Mouse (Mus musculus) left cerebral cortex, postnatal 14 days (tissue): ENCODE results near the gene Tubb4b. TPM values are rescaled to one million over a fixed set of nuclear protein-coding genes. Genes with fewer than 3 reads are reported as not detected.
A peak's percentile ranks its signal among the peaks of the same experiment; 100 is the strongest.
"Not testable (repeated sequence)": the region's sequence is repeated elsewhere in the genome, so short reads cannot be mapped to it uniquely, and the experiment has no call there.

Source experiments
- DNase-seq, 2 experiments: peaks; one replicate each; pipeline ENCODE4 v3.0.0; 2021 to 2022; ENCODE audit warnings: low spot score in 2 of 2, mixed read lengths in 1 of 2
- intact Hi-C: fragments of 180-260 bp; cut with DNase I; formaldehyde crosslinking; loops from one replicate; pipeline ENCODE4 v1.15.1; 2025
- long read RNA-seq, 2 experiments: library from polyadenylated mRNA; stranded (forward); transcript quantifications; one replicate each; pipeline ENCODE4 v2.0.0; 2021
- total RNA-seq, 2 experiments: library from RNA; stranded (reverse); gene quantifications; 2 replicates each; pipeline ENCODE4 v1.2.3; 2021

Gene Tubb4b
- 100 to 1,000 TPM; 478 to 505 TPM for total RNA-seq
- long read RNA-seq, experiment 1, transcript Tubb4b-201 (4 exons, 1,598 nt) = major isoform, 504 of 597 reads
- long read RNA-seq, experiment 1, partial matches to known transcripts = 22 of 597 reads
- long read RNA-seq, experiment 1, other reads (novel, unspliced or antisense) = 71 of 597 reads
- long read RNA-seq, experiment 2, transcript Tubb4b-201 (4 exons, 1,598 nt) = major isoform, 336 of 424 reads
- long read RNA-seq, experiment 2, partial matches to known transcripts = 11 of 424 reads
- long read RNA-seq, experiment 2, other reads (novel, unspliced or antisense) = 75 of 424 reads

- intact Hi-C loops = no loop called here
- DNase-seq = no peak
Measured at GRCm38 (mm10) chr2:25224492-25224765, at the start of gene Tubb4b. Gene Tubb4b (minus strand): TSS chr2:25224702.

- no peak for DNase-seq
- intact Hi-C loops = loop anchor here (5.0 kb wide), 1 partner anchor 46 kb away; no protein-coding TSS in a partner anchor
Measured at GRCm38 (mm10) chr2:25273010-25273409, 48.5 kb upstream of the Tubb4b start.

GRCm38 (mm10) chr2:25272515-25272914 lies 48.0 kb upstream of the Tubb4b start:
- no peak for DNase-seq
- intact Hi-C loops = loop anchor here (5.0 kb wide), 1 partner anchor 45 kb away; no protein-coding TSS in a partner anchor

- peak; percentile 97 to 98 for DNase-seq
- intact Hi-C loops = loop anchor here (5.0 kb wide), 1 partner anchor 45 kb away; no protein-coding TSS in a partner anchor
Measured at GRCm38 (mm10) chr2:25271827-25272511, 47.5 kb upstream of the Tubb4b start, which contains the start of the genes Ssna1 and Anapc2. Gene Ssna1 (minus strand): TSS chr2:25272438. Gene Anapc2 (plus strand): TSS chr2:25272478.

GRCm38 (mm10) chr2:25267746-25268309 lies 43.3 kb upstream of the Tubb4b start:
- no peak for DNase-seq
- intact Hi-C loops = no loop called here

GRCm38 (mm10) chr2:25267241-25267640 lies 42.7 kb upstream of the Tubb4b start:
- intact Hi-C loops = no loop called here
- no peak for DNase-seq

- no peak for DNase-seq
- intact Hi-C loops = no loop called here
Measured at GRCm38 (mm10) chr2:25266720-25267119, 42.2 kb upstream of the Tubb4b start.

GRCm38 (mm10) chr2:25265897-25266656 lies 41.6 kb upstream of the Tubb4b start:
- intact Hi-C loops = no loop called here
- no peak for DNase-seq

GRCm38 (mm10) chr2:25264851-25265250 lies 40.3 kb upstream of the Tubb4b start:
- no peak for DNase-seq
- intact Hi-C loops = no loop called here

GRCm38 (mm10) chr2:25264286-25264660 lies 39.8 kb upstream of the Tubb4b start:
- DNase-seq = no peak
- intact Hi-C loops = no loop called here

- no peak for DNase-seq
- intact Hi-C loops = no loop called here
Measured at GRCm38 (mm10) chr2:25263623-25264285, 39.3 kb upstream of the Tubb4b start.

- no peak for DNase-seq
- intact Hi-C loops = no loop called here
Measured at GRCm38 (mm10) chr2:25262795-25263622, 38.5 kb upstream of the Tubb4b start.

- intact Hi-C loops = no loop called here
Measured at GRCm38 (mm10) chr2:25262291-25262767, 37.8 kb upstream of the Tubb4b start, which contains the start of gene Tprn. Gene Tprn (plus strand): TSS chr2:25262618.

GRCm38 (mm10) chr2:25261870-25262269 lies 37.4 kb upstream of the Tubb4b start:
- intact Hi-C loops = no loop called here
- no peak for DNase-seq

More at GRCm38 (mm10) chr2:25262291-25262767, 37.8 kb upstream of the Tubb4b start, which contains the start of gene Tprn:
- peak; percentile 95 to 98 for DNase-seq

- intact Hi-C loops = loop anchor here (5.0 kb wide), 1 partner anchor 67 kb away; no protein-coding TSS in a partner anchor
- no peak for DNase-seq
Measured at GRCm38 (mm10) chr2:25258887-25259286, 34.4 kb upstream of the Tubb4b start.

GRCm38 (mm10) chr2:25257250-25257649 lies 32.7 kb upstream of the Tubb4b start:
- intact Hi-C loops = loop anchor here (5.0 kb wide), 1 partner anchor 65 kb away; no protein-coding TSS in a partner anchor
- not testable (repeated sequence) for DNase-seq

GRCm38 (mm10) chr2:25256443-25257109 lies 32.1 kb upstream of the Tubb4b start:
- peak in 1 of 2 experiments; percentile 44 for DNase-seq
- intact Hi-C loops = loop anchor here (5.0 kb wide), 1 partner anchor 64 kb away; no protein-coding TSS in a partner anchor
